ENCODE assay signal across 9 mouse cellular contexts in genomic region chr9:99729943-99730646, GRCm38 (mm10). TPM values are rescaled to one million over a fixed set of nuclear protein-coding genes. Genes with fewer than 3 reads are reported as not detected.
DNase-seq lines count a peak whose midpoint lies in the region; ATAC-seq and TF ChIP-seq lines count a peak whose summit lies in the region.
"Had no signal": no experiment of that assay in that cellular context is flagged by ENCODE, and none has a peak within 500 bp of the region (broad histone marks: within the 10 kb centered on the region; RNA-seq: fewer than 3 reads in every experiment).

No protein-coding gene starts in this region.

- no peak for TF ChIP-seq EP300 in heart, adult 2 months (IDR thresholded peaks at IDR 0.05; ENCODE audit: insufficient read depth, low read depth, low read length)

- H3K9ac ChIP-seq in heart, adult 2 months (ENCODE audit: low read depth, low read length), result no peak overlapping the region
- no peak overlapping the region for H3K9ac ChIP-seq in forebrain, embryonic 14.5 days (ENCODE audit: low read length)
- H3K9ac ChIP-seq in midbrain, postnatal 0 days (replicated peaks; ENCODE audit: low read length, poor library complexity, severe bottlenecking), result no peak overlapping the region

- H3K36me3 ChIP-seq in heart, adult 2 months (ENCODE audit: control insufficient read depth, insufficient read depth, low read length), result no peaks in the 10 kb centered on the region
- no peaks in the 10 kb centered on the region for H3K36me3 ChIP-seq in forebrain, embryonic 14.5 days (ENCODE audit: control insufficient read depth, insufficient read depth, low read length)
- no peaks in the 10 kb centered on the region for H3K36me3 ChIP-seq in midbrain, postnatal 0 days (ENCODE audit: insufficient read depth, low read length)
- H3K36me3 ChIP-seq: G1E had no signal

- no peak overlapping the region for H3K4me2 ChIP-seq in forebrain, embryonic 14.5 days (ENCODE audit: low read length)
- no peak overlapping the region for H3K4me2 ChIP-seq in midbrain, postnatal 0 days (ENCODE audit: low read depth, low read length, poor library complexity, severe bottlenecking)

- no peaks in the 10 kb centered on the region; the same call in 1 of the 2 replicates for H3K9me3 ChIP-seq in forebrain, embryonic 14.5 days (replicated peaks; ENCODE audit: control insufficient read depth, low read length)
- H3K9me3 ChIP-seq in midbrain, postnatal 0 days (ENCODE audit: low read length), result no peaks in the 10 kb centered on the region

- H3K4me1 ChIP-seq in heart, adult 2 months (ENCODE audit: control insufficient read depth, insufficient read depth, low read length), result no peaks in the 10 kb centered on the region; the same call in 1 of the 2 replicates
- no peaks in the 10 kb centered on the region for H3K4me1 ChIP-seq in forebrain, embryonic 14.5 days (ENCODE audit: control insufficient read depth, insufficient read depth, low read length)
- no peaks in the 10 kb centered on the region for H3K4me1 ChIP-seq in midbrain, postnatal 0 days (ENCODE audit: insufficient read depth, low read length)

- DNase-seq in heart, adult 2 months, result peak; percentile 14 to 36
- no peak for DNase-seq in heart, adult 8-10 months (ENCODE audit: low spot score)
- DNase-seq in forebrain, embryonic 14.5 days (ENCODE audit: low spot score), result peak; percentile 91
- peak; percentile 62 for DNase-seq in kidney, adult 18-20 months
- peak; percentile 80 for DNase-seq in left cerebral cortex, postnatal 4 days
- peak; percentile 87 for DNase-seq in midbrain, postnatal 0 days (ENCODE audit: low spot score)

- intact Hi-C loops in heart, adult 2 months (cut with DNase I), result loop anchor here (5.0 kb wide), 1 partner anchor 672 kb away; no protein-coding TSS in a partner anchor
- intact Hi-C loops in left cerebral cortex, postnatal 4 days (cut with DNase I), result loop anchor here (10.0 kb wide), 2 partner anchors 675 to 715 kb away; no protein-coding TSS in a partner anchor

- no peak for TF ChIP-seq POLR2A in heart, adult 2 months (IDR thresholded peaks at IDR 0.05; ENCODE audit: insufficient read depth, low read depth, low read length)

- H3K27ac ChIP-seq in heart, adult 2 months, result no peak overlapping the region
- no peak overlapping the region for H3K27ac ChIP-seq in forebrain, embryonic 14.5 days (ENCODE audit: low read depth, low read length)
- H3K27ac ChIP-seq in midbrain, postnatal 0 days (ENCODE audit: low read depth, low read length), result no peak overlapping the region

- peak; percentile 65 for TF ChIP-seq CTCF in heart, adult 2 months (IDR thresholded peaks at IDR 0.05)
- TF ChIP-seq CTCF in midbrain, postnatal 0 days (IDR thresholded peaks at IDR 0.05), result peak; percentile 93

- WGBS in heart, adult 2 months, result 38% methylated on average over 15 of the region's 15 CpGs
- 35% methylated on average over 15 of the region's 15 CpGs for WGBS in forebrain, embryonic 14.5 days
- WGBS in midbrain, postnatal 0 days, result 35% methylated on average over 15 of the region's 15 CpGs

- 0 out of 2 replicates have a peak, but pooled peaks have one; percentile 40 for ATAC-seq in cerebellum, adult (ENCODE audit: insufficient number of reproducible peaks, low FRiP score, low TSS enrichment)
- peak; percentile 84 for ATAC-seq in forebrain, embryonic 14.5 days
- ATAC-seq in midbrain, postnatal 0 days (ENCODE audit: low FRiP score), result peak; percentile 58
- ATAC-seq in CD4-positive, CD25-positive, alpha-beta regulatory T cell, adult 4 months, result no peak

- no peaks in the 10 kb centered on the region for H3K79me2 ChIP-seq in heart, adult 2 months (replicated peaks; ENCODE audit: control insufficient read depth, insufficient read depth, low read length)

- no peaks in the 10 kb centered on the region for H3K27me3 ChIP-seq in heart, adult 2 months (ENCODE audit: control insufficient read depth, insufficient read depth, low read length)
- no peaks in the 10 kb centered on the region for H3K27me3 ChIP-seq in forebrain, embryonic 14.5 days (replicated peaks; ENCODE audit: control insufficient read depth, insufficient read depth, low read length)
- no peaks in the 10 kb centered on the region for H3K27me3 ChIP-seq in midbrain, postnatal 0 days (ENCODE audit: insufficient read depth, low read length)

- H3K4me3 ChIP-seq in heart, adult 2 months, result no peak overlapping the region
- no peak overlapping the region for H3K4me3 ChIP-seq in forebrain, embryonic 14.5 days (ENCODE audit: low read depth, low read length)
- H3K4me3 ChIP-seq in midbrain, postnatal 0 days (ENCODE audit: low read depth, low read length), result no peak overlapping the region

RNA-seq across cellular contexts. Expression of gene Cldn18, which starts 13.0 kb away (rescaled TPM):
- not detected for total RNA-seq in heart, adult 2 months (2021)
- 1.2 TPM in 1 of 2 replicates, not detected in the other for polyA plus RNA-seq in heart, adult 2 months (2012; rRNA removed)
- not detected for total RNA-seq in heart, adult 8-10 months (2022)
- not detected in 2 replicates for polyA plus RNA-seq in forebrain, embryonic 14.5 days (2014; fragmentation: Nextera tagmentation; extraction: Ambion mirVana)
- total RNA-seq in left cerebral cortex, postnatal 4 days (2021), result not detected
- total RNA-seq in midbrain, postnatal 0 days (2014; rRNA removed), result not detected in 2 replicates
- polyA plus RNA-seq in midbrain, postnatal 0 days (2015; fragmentation: Nextera tagmentation; extraction: Ambion mirVana), result not detected in 2 replicates
- not detected for polyA plus RNA-seq in CD4-positive, CD25-positive, alpha-beta regulatory T cell, adult 4 months (2017; shearing (Covaris generic))
- polyA plus RNA-seq: G1E had no signal
